Mouse (Mus musculus): ENCODE measurements at regions not wholly inside any gene's neighbourhood (a gene's known extent, or its start where the extent isn't known, plus 50 kb on each side); places are given as distances from the start of the nearest gene placed in this dataset.

DNA sequence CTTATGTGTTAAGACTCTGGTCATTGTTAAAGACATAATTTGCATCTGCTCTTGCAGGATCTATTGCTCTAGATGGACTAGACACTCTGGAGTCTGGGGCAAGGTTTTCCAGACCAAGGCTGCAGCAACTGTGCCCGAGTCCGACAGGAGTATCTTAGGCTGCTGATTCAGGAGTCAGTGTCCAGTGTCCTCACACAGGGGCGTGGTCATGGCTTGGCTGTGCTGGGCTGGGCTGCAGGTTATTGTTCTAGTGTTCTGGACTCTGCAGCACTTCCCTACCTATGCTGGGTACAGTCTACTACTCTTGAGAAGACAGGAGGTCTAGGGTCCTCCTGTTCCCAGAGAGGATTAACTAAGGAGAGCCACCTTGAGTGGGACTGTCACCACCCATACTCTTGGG is 161.5 kb upstream of the Prox1 start:
- H3K4me3 ChIP-seq (ENCODE audit: low read depth, low read length), result no peak overlapping the region
- WGBS, result 87% methylated on average over 3 of the region's 3 CpGs
- no peak overlapping the region for H3K4me2 ChIP-seq
- H3K27me3 ChIP-seq (ENCODE audit: control insufficient read depth, insufficient read depth, low read length), result no peaks in the 10 kb centered on the region
- no peaks in the 10 kb centered on the region; the same call in 1 of the 2 replicates for H3K4me1 ChIP-seq (ENCODE audit: control insufficient read depth, insufficient read depth, low read length)
- no peak overlapping the region for H3K9ac ChIP-seq (ENCODE audit: low read length)
- DNase-seq (ENCODE audit: low spot score, missing footprints), result no peak
- H3K27ac ChIP-seq (ENCODE audit: low read depth, low read length), result no peak overlapping the region
- H3K9me3 ChIP-seq (ENCODE audit: control insufficient read depth, low read length), result no peaks in the 10 kb centered on the region
- no peak for ATAC-seq (ENCODE audit: low FRiP score)
- H3K36me3 ChIP-seq (ENCODE audit: control insufficient read depth, insufficient read depth, low read length), result no peaks in the 10 kb centered on the region

DNA sequence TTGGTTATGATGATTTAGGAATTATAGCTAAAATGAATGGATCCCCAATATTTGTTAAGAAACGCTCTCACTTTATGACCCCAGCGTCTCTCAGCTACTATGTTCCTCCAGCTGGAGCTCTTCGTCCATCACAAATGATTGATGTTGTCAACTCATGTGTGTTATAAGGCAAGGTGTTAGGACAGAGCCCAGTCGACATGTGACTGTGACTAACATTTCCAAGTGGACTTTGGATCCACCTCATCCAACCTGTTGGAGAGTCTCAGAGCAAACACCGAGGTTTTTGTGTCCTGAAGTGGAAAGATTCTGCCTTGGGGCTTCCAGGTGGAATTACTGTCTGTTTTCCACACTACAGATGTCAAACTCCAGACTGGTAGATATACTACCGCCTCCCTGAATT is 154.0 kb upstream of the Prox1 start:
- Histone ChIP-seq H3K9me3 (ENCODE audit: control insufficient read depth, low read length) (no peaks in the 10 kb centered on the region), H3K36me3 (ENCODE audit: control insufficient read depth, insufficient read depth, low read length) (no peaks in the 10 kb centered on the region), H3K4me1 (ENCODE audit: control insufficient read depth, insufficient read depth, low read length) (no peaks in the 10 kb centered on the region), H3K27me3 (ENCODE audit: control insufficient read depth, insufficient read depth, low read length) (no peaks in the 10 kb centered on the region), H3K4me3 (ENCODE audit: low read depth, low read length) (no peak overlapping the region), H3K27ac (ENCODE audit: low read depth, low read length) (no peak overlapping the region), H3K4me2 (no peak overlapping the region), H3K9ac (ENCODE audit: low read length) (no peak overlapping the region)
- WGBS, result 93% methylated on average over 6 of the region's 6 CpGs
- DNase-seq (ENCODE audit: low spot score, missing footprints) (no peak), ATAC-seq (ENCODE audit: low FRiP score) (no peak)

DNA sequence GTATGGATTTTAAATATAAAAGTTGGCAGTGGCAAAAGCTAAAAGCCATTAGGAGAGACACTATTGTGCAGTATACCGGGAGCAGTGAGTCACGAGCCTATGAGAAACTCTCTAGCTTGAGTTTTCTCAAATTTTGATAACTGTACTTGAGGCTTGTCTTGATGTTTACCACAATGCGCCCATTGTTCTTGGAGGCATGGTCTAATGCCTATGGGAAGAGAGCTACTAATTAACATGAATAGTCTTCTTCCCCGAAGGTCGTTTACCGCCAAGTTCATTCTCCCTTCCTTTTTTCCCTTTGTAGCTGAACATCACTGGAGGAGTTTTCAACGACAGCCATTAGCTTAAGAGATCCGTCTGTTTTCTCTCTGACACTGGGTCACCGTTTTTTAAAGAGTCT is 153.2 kb upstream of the Prox1 start:
- DNase-seq (ENCODE audit: low spot score, missing footprints) (no peak), ATAC-seq (ENCODE audit: low FRiP score) (no peak)
- Histone ChIP-seq H3K4me3 (ENCODE audit: low read depth, low read length) (no peak overlapping the region), H3K36me3 (ENCODE audit: control insufficient read depth, insufficient read depth, low read length) (no peaks in the 10 kb centered on the region), H3K27me3 (ENCODE audit: control insufficient read depth, insufficient read depth, low read length) (no peaks in the 10 kb centered on the region), H3K4me2 (no peak overlapping the region), H3K4me1 (ENCODE audit: control insufficient read depth, insufficient read depth, low read length) (no peaks in the 10 kb centered on the region), H3K9ac (ENCODE audit: low read length) (no peak overlapping the region), H3K27ac (ENCODE audit: low read depth, low read length) (no peak overlapping the region), H3K9me3 (ENCODE audit: control insufficient read depth, low read length) (no peaks in the 10 kb centered on the region)
- WGBS, result 85% methylated on average over 9 of the region's 9 CpGs

DNA sequence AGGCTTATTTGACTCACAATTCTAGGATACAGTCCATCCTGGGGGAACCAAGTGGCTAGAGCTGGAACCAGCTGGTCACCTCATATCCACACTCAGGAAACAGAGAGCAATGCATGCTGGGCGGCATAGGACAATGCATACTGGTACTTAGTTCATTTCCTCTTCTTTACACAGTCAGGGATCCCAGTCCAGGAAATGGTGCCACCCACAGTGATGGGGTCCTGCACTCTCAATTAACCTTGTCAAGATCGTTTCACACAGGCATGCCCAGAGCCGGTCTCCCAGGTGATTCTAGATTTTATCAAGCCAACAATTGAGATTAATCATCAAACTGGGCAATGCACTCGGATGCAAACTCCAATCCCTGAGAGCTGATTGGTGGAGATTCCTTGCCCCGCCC is 145.7 kb upstream of the Prox1 start:
- DNase-seq (ENCODE audit: low spot score, missing footprints) (no peak), ATAC-seq (ENCODE audit: low FRiP score) (no peak)
- no peak overlapping the region for H3K9ac ChIP-seq (ENCODE audit: low read length)
- no peaks in the 10 kb centered on the region for H3K9me3 ChIP-seq (ENCODE audit: control insufficient read depth, low read length)
- H3K36me3 ChIP-seq (ENCODE audit: control insufficient read depth, insufficient read depth, low read length), result no peaks in the 10 kb centered on the region
- H3K4me1 ChIP-seq (ENCODE audit: control insufficient read depth, insufficient read depth, low read length), result no peaks in the 10 kb centered on the region
- no peak overlapping the region for H3K4me2 ChIP-seq
- H3K4me3 ChIP-seq (ENCODE audit: low read depth, low read length), result no peak overlapping the region
- no peaks in the 10 kb centered on the region for H3K27me3 ChIP-seq (ENCODE audit: control insufficient read depth, insufficient read depth, low read length)
- WGBS, result 88% methylated on average over 5 of the region's 5 CpGs
- H3K27ac ChIP-seq (ENCODE audit: low read depth, low read length), result no peak overlapping the region

DNA sequence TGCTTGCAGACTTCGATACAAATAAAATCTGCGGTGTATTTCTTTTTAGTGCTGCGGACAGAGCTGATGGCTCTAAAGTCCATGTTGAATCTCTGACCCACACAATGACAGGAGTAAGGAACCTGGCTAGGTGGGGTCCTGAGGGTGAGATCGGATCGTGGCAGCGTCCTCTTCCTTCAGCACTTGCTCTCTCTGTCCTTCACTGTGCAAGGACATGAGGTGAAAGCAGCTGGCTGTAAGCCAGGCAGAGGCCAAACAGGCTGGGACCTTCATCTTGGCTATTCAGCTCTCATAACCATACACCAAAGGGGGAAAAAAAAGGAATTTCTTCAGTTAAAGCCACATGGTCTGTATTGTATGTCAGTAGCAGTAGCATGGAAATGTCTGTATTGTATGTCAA is 139.3 kb upstream of the Prox1 start:
- H3K4me1 ChIP-seq (ENCODE audit: control insufficient read depth, insufficient read depth, low read length), result no peaks in the 10 kb centered on the region
- no peaks in the 10 kb centered on the region for H3K9me3 ChIP-seq (ENCODE audit: control insufficient read depth, low read length)
- no peaks in the 10 kb centered on the region for H3K36me3 ChIP-seq (ENCODE audit: control insufficient read depth, insufficient read depth, low read length)
- no peak overlapping the region for H3K27ac ChIP-seq (ENCODE audit: low read depth, low read length)
- DNase-seq (ENCODE audit: low spot score, missing footprints), result no peak
- H3K4me3 ChIP-seq (ENCODE audit: low read depth, low read length), result no peak overlapping the region
- ATAC-seq (ENCODE audit: low FRiP score), result no peak
- no peak overlapping the region for H3K4me2 ChIP-seq
- no peak overlapping the region for H3K9ac ChIP-seq (ENCODE audit: low read length)
- 92% methylated on average over 6 of the region's 6 CpGs for WGBS
- no peaks in the 10 kb centered on the region for H3K27me3 ChIP-seq (ENCODE audit: control insufficient read depth, insufficient read depth, low read length)

DNA sequence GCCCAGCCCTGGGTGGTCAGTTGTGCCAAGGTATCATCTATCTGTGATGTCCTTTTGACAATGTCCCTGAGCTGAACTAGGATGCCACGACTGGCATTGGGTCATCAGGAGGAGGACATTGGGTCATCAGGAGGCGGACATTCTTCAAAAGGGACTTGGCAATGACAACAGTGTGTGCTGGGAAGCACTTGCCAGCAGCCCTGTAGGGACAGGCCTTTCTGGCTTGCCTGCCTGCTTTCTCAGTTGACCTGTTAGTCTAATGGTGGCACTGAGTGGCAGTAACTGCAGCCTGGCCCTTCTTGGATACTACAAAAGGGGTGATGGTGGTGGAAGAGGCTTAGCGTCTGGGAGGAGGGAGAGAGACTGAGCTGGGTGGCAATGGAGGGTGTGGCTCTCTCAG is 137.2 kb upstream of the Prox1 start:
- WGBS, result 83% methylated on average over 3 of the region's 3 CpGs
- H3K27ac ChIP-seq (ENCODE audit: low read depth, low read length), result no peak overlapping the region
- no peak for ATAC-seq (ENCODE audit: low FRiP score)

DNA sequence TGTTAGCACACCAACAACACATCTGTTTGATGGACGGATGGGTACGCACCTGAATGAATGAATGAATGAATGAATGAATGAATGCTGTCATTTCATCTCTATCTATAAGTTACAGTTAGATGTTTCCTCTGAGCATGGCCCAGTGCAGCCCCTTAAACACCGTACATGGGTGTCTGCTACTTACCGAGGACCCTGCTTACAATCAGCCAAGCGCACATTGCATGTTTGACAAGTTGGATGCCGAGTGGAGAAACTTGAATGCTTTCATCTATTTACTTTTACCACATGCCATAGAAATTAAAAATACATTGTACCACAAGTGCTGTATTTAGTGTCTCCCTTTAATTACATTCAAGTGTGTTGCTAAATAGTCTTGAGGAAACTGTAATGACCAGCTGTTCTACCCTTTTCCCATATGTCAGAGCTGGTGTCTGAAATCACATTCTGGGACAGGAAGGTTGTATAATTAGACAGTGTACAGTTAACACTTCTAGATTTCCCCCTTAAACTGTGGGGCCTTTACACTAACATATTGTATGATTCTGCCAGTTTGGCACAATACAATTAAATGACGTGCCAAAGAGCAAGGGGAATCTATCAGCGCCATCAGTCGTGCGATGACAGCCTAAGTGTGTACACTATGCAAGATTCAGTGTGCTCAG is 127.3 kb upstream of the Prox1 start:
- H3K27me3 ChIP-seq (ENCODE audit: control insufficient read depth, insufficient read depth, low read length), result no peaks in the 10 kb centered on the region; the same call in 1 of the 2 replicates
- no peak overlapping the region for H3K4me2 ChIP-seq
- no peaks in the 10 kb centered on the region for H3K4me1 ChIP-seq (ENCODE audit: control insufficient read depth, insufficient read depth, low read length)
- WGBS, result 95% methylated on average over 10 of the region's 10 CpGs
- no peaks in the 10 kb centered on the region for H3K36me3 ChIP-seq (ENCODE audit: control insufficient read depth, insufficient read depth, low read length)
- no peaks in the 10 kb centered on the region for H3K9me3 ChIP-seq (ENCODE audit: control insufficient read depth, low read length)
- no peak overlapping the region for H3K4me3 ChIP-seq (ENCODE audit: low read depth, low read length)
- no peak for ATAC-seq (ENCODE audit: low FRiP score)
- no peak overlapping the region for H3K9ac ChIP-seq (ENCODE audit: low read length)
- no peak for DNase-seq (ENCODE audit: low spot score, missing footprints)
- H3K27ac ChIP-seq (ENCODE audit: low read depth, low read length), result no peak overlapping the region

More for the DNA sequence above, 137.2 kb upstream of the Prox1 start:
- no peaks in the 10 kb centered on the region for H3K4me1 ChIP-seq (ENCODE audit: control insufficient read depth, insufficient read depth, low read length)
- no peak overlapping the region for H3K4me3 ChIP-seq (ENCODE audit: low read depth, low read length)
- no peak overlapping the region for H3K9ac ChIP-seq (ENCODE audit: low read length)
- no peak overlapping the region for H3K4me2 ChIP-seq
- no peaks in the 10 kb centered on the region for H3K9me3 ChIP-seq (ENCODE audit: control insufficient read depth, low read length)
- H3K27me3 ChIP-seq (ENCODE audit: control insufficient read depth, insufficient read depth, low read length), result no peaks in the 10 kb centered on the region
- DNase-seq (ENCODE audit: low spot score, missing footprints), result no peak
- H3K36me3 ChIP-seq (ENCODE audit: control insufficient read depth, insufficient read depth, low read length), result no peaks in the 10 kb centered on the region

DNA sequence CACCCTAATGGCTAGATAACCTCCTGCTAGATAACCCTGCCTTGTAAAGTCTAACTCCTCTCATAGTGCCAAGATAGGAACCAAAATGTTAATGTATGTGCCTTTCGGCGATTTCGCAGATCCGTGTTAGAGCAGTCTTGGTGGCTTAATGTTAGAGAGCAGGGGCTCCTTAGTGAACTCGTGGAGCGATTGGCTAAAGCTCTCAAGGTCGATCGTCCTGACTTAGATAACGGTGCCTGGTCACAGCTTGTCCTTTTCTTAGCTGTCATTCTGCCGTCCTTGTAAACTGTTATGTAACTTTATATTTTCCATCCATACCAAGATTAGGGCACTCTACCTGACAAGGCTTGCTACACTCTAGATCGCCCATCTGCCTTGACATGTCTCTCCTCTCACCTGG is 119.5 kb upstream of the Prox1 start:
- Histone ChIP-seq H3K9me3 (ENCODE audit: control insufficient read depth, low read length) (no peaks in the 10 kb centered on the region), H3K27me3 (ENCODE audit: control insufficient read depth, insufficient read depth, low read length) (no peaks in the 10 kb centered on the region), H3K9ac (ENCODE audit: low read length) (no peak overlapping the region), H3K4me1 (ENCODE audit: control insufficient read depth, insufficient read depth, low read length) (no peaks in the 10 kb centered on the region), H3K36me3 (ENCODE audit: control insufficient read depth, insufficient read depth, low read length) (no peaks in the 10 kb centered on the region), H3K4me2 (no peak overlapping the region), H3K4me3 (ENCODE audit: low read depth, low read length) (no peak overlapping the region), H3K27ac (ENCODE audit: low read depth, low read length) (no peak overlapping the region)
- ATAC-seq (ENCODE audit: low FRiP score) (no peak), DNase-seq (ENCODE audit: low spot score, missing footprints) (peak; percentile 45)
- WGBS, result 93% methylated on average over 11 of the region's 11 CpGs

DNA sequence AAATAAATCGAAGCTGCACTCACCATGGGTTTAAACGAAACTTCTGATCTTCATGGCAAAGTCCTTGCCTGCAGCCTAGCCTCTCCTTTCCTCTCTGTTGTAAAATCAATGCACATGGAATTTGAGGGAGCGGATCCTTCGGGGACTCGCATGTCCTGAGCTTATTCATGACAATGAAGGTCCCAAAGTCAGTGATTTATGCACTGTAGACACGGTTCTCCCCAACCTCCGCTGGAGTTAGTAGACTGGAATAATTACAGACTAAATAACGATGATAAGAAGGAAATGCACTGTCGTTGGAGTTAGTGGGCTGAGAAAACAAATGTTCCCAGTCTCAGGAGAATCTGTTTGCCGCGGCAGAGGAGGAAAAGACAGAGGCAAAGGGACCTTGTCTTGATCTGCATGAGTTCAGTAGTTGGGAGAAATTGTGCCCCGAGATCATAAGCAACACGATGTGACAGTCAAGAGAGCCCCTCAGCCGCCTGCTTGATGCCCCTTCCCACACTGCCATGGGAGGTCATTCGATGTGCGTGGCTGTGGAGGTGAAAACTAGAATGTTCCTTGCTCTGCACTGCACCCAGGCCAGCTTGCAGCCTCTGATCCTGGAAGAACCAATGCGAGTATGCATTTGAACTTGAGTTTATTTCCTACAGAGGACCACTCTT is 116.1 kb upstream of the Prox1 start:
- Histone ChIP-seq H3K4me1 (ENCODE audit: control insufficient read depth, insufficient read depth, low read length) (no peaks in the 10 kb centered on the region), H3K36me3 (ENCODE audit: control insufficient read depth, insufficient read depth, low read length) (no peaks in the 10 kb centered on the region), H3K27ac (ENCODE audit: low read depth, low read length) (no peak overlapping the region), H3K4me2 (no peak overlapping the region), H3K9me3 (ENCODE audit: control insufficient read depth, low read length) (no peaks in the 10 kb centered on the region), H3K27me3 (ENCODE audit: control insufficient read depth, insufficient read depth, low read length) (no peaks in the 10 kb centered on the region), H3K4me3 (ENCODE audit: low read depth, low read length) (no peak overlapping the region), H3K9ac (ENCODE audit: low read length) (no peak overlapping the region)
- 86% methylated on average over 17 of the region's 17 CpGs for WGBS
- ATAC-seq (ENCODE audit: low FRiP score) (no peak), DNase-seq (ENCODE audit: low spot score, missing footprints) (no peak)
